Mouse (Mus musculus): Measurements from ENCODE around the gene Igsf11. TPM values are rescaled to one million over a fixed set of nuclear protein-coding genes. Genes with fewer than 3 reads are reported as not detected.

The Igsf11 gene
- polyA plus RNA-seq, 1 experiment from 2014 or later: 0.63 TPM

DNA sequence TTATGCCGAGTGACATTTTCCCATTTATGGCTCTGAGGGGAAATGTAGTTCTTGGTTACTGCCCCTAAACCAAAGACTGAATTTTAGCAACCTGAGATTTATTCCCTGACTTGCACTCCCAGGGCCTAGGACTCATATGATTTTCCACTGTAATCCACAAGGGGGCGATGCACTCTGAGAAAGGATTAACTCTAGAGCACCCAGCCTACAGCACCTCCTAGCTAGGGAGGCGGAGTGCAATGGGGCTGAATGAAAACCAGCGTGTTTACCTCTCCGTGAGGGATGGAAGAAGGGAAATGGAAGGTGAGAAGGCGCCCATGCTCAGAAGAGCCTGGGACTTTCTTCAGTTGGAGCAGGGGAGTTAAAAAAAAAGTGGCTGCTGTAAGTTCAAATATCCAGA, 163.6 kb downstream of the Igsf11 start:
- no peaks in the 10 kb centered on the region for H3K9me3 ChIP-seq (ENCODE audit: control insufficient read depth, low read length)
- no peak for ATAC-seq (ENCODE audit: low FRiP score, low TSS enrichment)
- TF ChIP-seq EP300 (optimal IDR thresholded peaks at IDR 0.05) (no peak), CTCF (IDR thresholded peaks at IDR 0.05; ENCODE audit: low read depth) (peak; percentile 79)
- no peak overlapping the region for H3K27ac ChIP-seq (replicated peaks)
- DNase-seq (ENCODE audit: low spot score): peak; percentile 30
- H3K36me3 ChIP-seq (ENCODE audit: control insufficient read depth, insufficient read depth, low read length): no peaks in the 10 kb centered on the region
- 22% methylated on average over 6 of the region's 6 CpGs for WGBS
- H3K4me1 ChIP-seq (replicated peaks; ENCODE audit: control insufficient read depth, insufficient read depth): no peaks in the 10 kb centered on the region
- no peak overlapping the region for H3K4me3 ChIP-seq (ENCODE audit: low read depth, low read length)
- H3K27me3 ChIP-seq (ENCODE audit: control insufficient read depth, insufficient read depth, low read length): no peaks in the 10 kb centered on the region
- H3K4me2 ChIP-seq (replicated peaks; ENCODE audit: low read depth): no peak overlapping the region
- no peak overlapping the region for H3K9ac ChIP-seq (ENCODE audit: low read length)

DNA sequence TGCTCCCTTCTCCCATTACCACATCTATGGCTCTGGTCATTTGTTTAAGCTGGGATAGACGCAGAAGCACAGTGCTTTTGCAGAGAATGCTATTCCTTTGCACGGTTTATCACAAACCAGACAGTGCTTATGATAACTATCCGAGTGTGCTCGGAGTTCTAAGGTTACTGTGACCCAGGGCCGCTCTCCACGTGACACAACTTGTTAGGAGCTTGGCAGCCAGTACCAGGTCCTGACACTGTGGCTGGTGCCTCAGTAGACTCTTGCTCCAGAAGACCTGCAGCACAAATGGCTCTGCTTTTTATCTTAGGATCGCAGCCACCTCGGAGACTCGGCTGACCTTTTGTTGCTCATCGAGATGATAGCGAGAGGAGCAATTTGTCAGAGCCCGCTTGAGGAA, 164.5 kb downstream of the Igsf11 start:
- ATAC-seq (ENCODE audit: low FRiP score, low TSS enrichment) (no peak), DNase-seq (ENCODE audit: low spot score) (no peak)
- 32% methylated on average over 12 of the region's 12 CpGs for WGBS

GRCm38 (mm10) chr16:39058869-39059268, 166.4 kb downstream of the Igsf11 start:
- Histone ChIP-seq H3K9ac (ENCODE audit: low read length) (no peak overlapping the region), H3K4me1 (replicated peaks; ENCODE audit: control insufficient read depth, insufficient read depth) (no peaks in the 10 kb centered on the region), H3K4me3 (ENCODE audit: low read depth, low read length) (no peak overlapping the region), H3K9me3 (ENCODE audit: control insufficient read depth, low read length) (no peaks in the 10 kb centered on the region), H3K4me2 (replicated peaks; ENCODE audit: low read depth) (no peak overlapping the region), H3K36me3 (ENCODE audit: control insufficient read depth, insufficient read depth, low read length) (no peaks in the 10 kb centered on the region), H3K27ac (replicated peaks) (no peak overlapping the region), H3K27me3 (ENCODE audit: control insufficient read depth, insufficient read depth, low read length) (no peaks in the 10 kb centered on the region)
- WGBS: 93% methylated on average over 2 of the region's 2 CpGs
- DNase-seq (ENCODE audit: low spot score): no peak
- ATAC-seq (ENCODE audit: low FRiP score, low TSS enrichment): no peak
- TF ChIP-seq EP300 (optimal IDR thresholded peaks at IDR 0.05) (no peak), CTCF (IDR thresholded peaks at IDR 0.05; ENCODE audit: low read depth) (no peak)

More for the DNA sequence above, 164.5 kb downstream of the Igsf11 start:
- no peak overlapping the region for H3K4me3 ChIP-seq (ENCODE audit: low read depth, low read length)
- H3K9me3 ChIP-seq (ENCODE audit: control insufficient read depth, low read length): no peaks in the 10 kb centered on the region
- no peaks in the 10 kb centered on the region for H3K36me3 ChIP-seq (ENCODE audit: control insufficient read depth, insufficient read depth, low read length)
- no peaks in the 10 kb centered on the region for H3K27me3 ChIP-seq (ENCODE audit: control insufficient read depth, insufficient read depth, low read length)
- no peak for TF ChIP-seq EP300 (optimal IDR thresholded peaks at IDR 0.05)
- no peak overlapping the region for H3K9ac ChIP-seq (ENCODE audit: low read length)
- H3K27ac ChIP-seq (replicated peaks): no peak overlapping the region
- no peak overlapping the region for H3K4me2 ChIP-seq (replicated peaks; ENCODE audit: low read depth)
- no peaks in the 10 kb centered on the region for H3K4me1 ChIP-seq (replicated peaks; ENCODE audit: control insufficient read depth, insufficient read depth)

DNA sequence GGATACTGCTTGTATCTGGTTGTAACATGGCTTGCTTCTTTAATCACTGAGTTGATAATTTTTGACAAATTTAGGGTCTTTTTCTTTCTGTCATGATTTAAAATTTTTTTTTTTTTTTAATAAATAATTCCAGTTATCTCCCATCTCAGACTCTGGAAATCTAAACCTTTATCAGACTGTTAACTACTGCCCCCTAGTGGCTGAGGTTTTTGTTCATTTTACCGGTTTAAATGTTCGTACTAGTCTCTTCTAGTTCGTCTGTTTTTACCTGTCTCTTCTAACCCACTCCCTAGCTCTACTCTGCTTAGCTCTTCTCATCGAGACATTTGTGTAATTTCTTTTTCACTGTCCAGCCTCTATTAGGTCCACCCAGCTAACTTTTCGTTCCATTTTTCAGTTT, 170.1 kb downstream of the Igsf11 start:
- no peak overlapping the region for H3K4me2 ChIP-seq (replicated peaks; ENCODE audit: low read depth)
- ATAC-seq (ENCODE audit: low FRiP score, low TSS enrichment) (no peak), DNase-seq (ENCODE audit: low spot score) (no peak)
- H3K4me3 ChIP-seq (ENCODE audit: low read depth, low read length): no peak overlapping the region
- H3K4me1 ChIP-seq (replicated peaks; ENCODE audit: control insufficient read depth, insufficient read depth): no peaks in the 10 kb centered on the region
- no peak for TF ChIP-seq EP300 (optimal IDR thresholded peaks at IDR 0.05)
- TF ChIP-seq CTCF (IDR thresholded peaks at IDR 0.05; ENCODE audit: low read depth): peak; percentile 71
- H3K9ac ChIP-seq (ENCODE audit: low read length): no peak overlapping the region
- no peaks in the 10 kb centered on the region for H3K36me3 ChIP-seq (ENCODE audit: control insufficient read depth, insufficient read depth, low read length)
- H3K27ac ChIP-seq (replicated peaks): no peak overlapping the region
- H3K27me3 ChIP-seq (ENCODE audit: control insufficient read depth, insufficient read depth, low read length): no peaks in the 10 kb centered on the region
- WGBS: 28% methylated on average over 5 of the region's 5 CpGs
- no peaks in the 10 kb centered on the region for H3K9me3 ChIP-seq (ENCODE audit: control insufficient read depth, low read length)

DNA sequence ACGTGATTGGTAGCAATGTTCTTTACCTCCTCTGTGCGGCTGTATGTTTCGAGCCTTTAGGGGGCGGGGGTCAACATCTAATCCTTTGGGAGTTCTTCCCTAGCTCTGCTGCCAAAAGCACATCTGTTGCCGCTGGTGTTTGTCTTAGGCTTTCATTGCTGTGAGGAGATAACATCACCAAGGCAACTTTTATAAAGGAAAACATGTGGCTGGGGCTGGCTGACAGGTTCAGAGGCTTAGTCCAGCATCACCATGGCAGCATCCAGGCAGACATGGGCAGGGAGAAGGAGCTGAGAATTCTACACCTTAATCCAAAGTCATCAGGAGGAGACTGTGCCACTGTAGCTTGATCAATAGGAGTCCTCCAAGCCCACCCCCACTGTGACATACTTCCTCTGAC, 173.1 kb downstream of the Igsf11 start:
- Histone ChIP-seq H3K36me3 (ENCODE audit: control insufficient read depth, insufficient read depth, low read length) (no peaks in the 10 kb centered on the region), H3K9me3 (ENCODE audit: control insufficient read depth, low read length) (no peaks in the 10 kb centered on the region), H3K4me3 (ENCODE audit: low read depth, low read length) (no peak overlapping the region), H3K27me3 (ENCODE audit: control insufficient read depth, insufficient read depth, low read length) (no peaks in the 10 kb centered on the region), H3K4me1 (replicated peaks; ENCODE audit: control insufficient read depth, insufficient read depth) (no peaks in the 10 kb centered on the region), H3K27ac (replicated peaks) (no peak overlapping the region), H3K4me2 (replicated peaks; ENCODE audit: low read depth) (no peak overlapping the region), H3K9ac (ENCODE audit: low read length) (no peak overlapping the region)
- TF ChIP-seq EP300 (optimal IDR thresholded peaks at IDR 0.05) (no peak), CTCF (IDR thresholded peaks at IDR 0.05; ENCODE audit: low read depth) (no peak)
- DNase-seq (ENCODE audit: low spot score) (no peak), ATAC-seq (ENCODE audit: low FRiP score, low TSS enrichment) (no peak)
- WGBS: 25% methylated on average over 5 of the region's 5 CpGs

GRCm38 (mm10) chr16:39071431-39071830, 179.0 kb downstream of the Igsf11 start:
- DNase-seq (ENCODE audit: low spot score) (no peak), ATAC-seq (ENCODE audit: low FRiP score, low TSS enrichment) (no peak)
- Histone ChIP-seq H3K27me3 (ENCODE audit: control insufficient read depth, insufficient read depth, low read length) (no peaks in the 10 kb centered on the region), H3K4me1 (replicated peaks; ENCODE audit: control insufficient read depth, insufficient read depth) (no peaks in the 10 kb centered on the region), H3K9ac (ENCODE audit: low read length) (no peak overlapping the region), H3K9me3 (ENCODE audit: control insufficient read depth, low read length) (no peaks in the 10 kb centered on the region), H3K27ac (replicated peaks) (no peak overlapping the region), H3K4me3 (ENCODE audit: low read depth, low read length) (no peak overlapping the region), H3K4me2 (replicated peaks; ENCODE audit: low read depth) (no peak overlapping the region), H3K36me3 (ENCODE audit: control insufficient read depth, insufficient read depth, low read length) (no peaks in the 10 kb centered on the region)
- WGBS: 68% methylated on average over 3 of the region's 3 CpGs
- TF ChIP-seq CTCF (IDR thresholded peaks at IDR 0.05; ENCODE audit: low read depth) (no peak), EP300 (optimal IDR thresholded peaks at IDR 0.05) (no peak)

Other genes starting within 250 kb of the Igsf11 start
- gene Arhgap31, start 179.4 kb upstream of the Igsf11 start, polyA plus RNA-seq (2015; fragmentation: Nextera tagmentation; extraction: Ambion mirVana): 3.1 and 3.4 TPM in 2 replicates
- gene B4galt4, start 150.4 kb upstream of the Igsf11 start, polyA plus RNA-seq (2015; fragmentation: Nextera tagmentation; extraction: Ambion mirVana): 9.1 and 9.3 TPM in 2 replicates
- gene Upk1b, start 92.3 kb upstream of the Igsf11 start, polyA plus RNA-seq (2015; fragmentation: Nextera tagmentation; extraction: Ambion mirVana): 34.4 and 40.2 TPM in 2 replicates
- gene 4930435E12Rik, start 63.9 kb upstream of the Igsf11 start, polyA plus RNA-seq (2015; fragmentation: Nextera tagmentation; extraction: Ambion mirVana): not detected in 2 replicates